8 mouse cellular contexts compared by ENCODE assay signal in genomic region chr10:111298140-111299098, GRCm38 (mm10). TPM values are rescaled to one million over a fixed set of nuclear protein-coding genes. Genes with fewer than 3 reads are reported as not detected.
DNase-seq lines count a peak whose midpoint lies in the region; ATAC-seq and TF ChIP-seq lines count a peak whose summit lies in the region.

Gene Bbs10 (plus strand): TSS chr10:111298679.

- H3K4me2 ChIP-seq in kidney, embryonic 14.5 days (replicated peaks; ENCODE audit: low read depth, low read length) = peak within 1 kb of the TSS; percentile 68
- H3K4me2 ChIP-seq in limb, embryonic 15.5 days = peak within 1 kb of the TSS; percentile 71

- 1% methylated on average over 54 of the region's 54 CpGs for WGBS in kidney, embryonic 14.5 days
- 1% methylated on average over 54 of the region's 54 CpGs for WGBS in limb, embryonic 15.5 days

- peak; percentile 50; the same call in 1 of the 2 replicates for TF ChIP-seq CTCF in bone marrow macrophage, adult 2 months (IDR thresholded peaks at IDR 0.05; ENCODE audit: low read depth, low read length)
- TF ChIP-seq CTCF in embryonic fibroblast, embryonic 13.5 days (IDR thresholded peaks at IDR 0.05; ENCODE audit: borderline replicate concordance, insufficient read depth, low read length) = peak; percentile 82

- ATAC-seq in kidney, embryonic 14.5 days (ENCODE audit: low FRiP score, low TSS enrichment) = peak; percentile 100
- ATAC-seq in limb, embryonic 15.5 days (ENCODE audit: insufficient number of reproducible peaks, low FRiP score, low TSS enrichment, low read depth) = peak; percentile 98

- H3K9me3 ChIP-seq in kidney, embryonic 14.5 days (ENCODE audit: control insufficient read depth, low read length) = no peaks in the 10 kb centered on the region
- H3K9me3 ChIP-seq in limb, embryonic 15.5 days = no peaks in the 10 kb centered on the region

- DNase-seq in 416B (ENCODE audit: low read depth) = peak; percentile 96
- peak; percentile 95 for DNase-seq in heart, adult 9 months (ENCODE audit: low spot score in 2 of 2)
- DNase-seq in monocyte, adult 2 months (ENCODE audit: low read depth in 1 of 2, low spot score in 2 of 2) = peak; percentile 73 to 81
- DNase-seq in spleen, postnatal 36 days (ENCODE audit: low spot score in 2 of 2) = peak; percentile 94 to 96

- H3K4me1 ChIP-seq in bone marrow macrophage, adult 2 months (ENCODE audit: control insufficient read depth, insufficient read depth, low read length) = peaks cover 2% of the 10 kb centered on the region; the same call in 1 of the 2 replicates
- H3K4me1 ChIP-seq in embryonic fibroblast, embryonic 13.5 days (ENCODE audit: control insufficient read depth, insufficient read depth, low read length) = no peaks in the 10 kb centered on the region
- no peaks in the 10 kb centered on the region for H3K4me1 ChIP-seq in kidney, embryonic 14.5 days (ENCODE audit: control insufficient read depth, insufficient read depth, low read length)
- peaks cover 4% of the 10 kb centered on the region; the same call in 1 of the 2 replicates for H3K4me1 ChIP-seq in limb, embryonic 15.5 days

- H3K36me3 ChIP-seq in kidney, embryonic 14.5 days (ENCODE audit: control insufficient read depth, insufficient read depth, low read length) = no peaks in the 10 kb centered on the region
- no peaks in the 10 kb centered on the region for H3K36me3 ChIP-seq in limb, embryonic 15.5 days

- peak within 1 kb of the TSS; percentile 81 for H3K4me3 ChIP-seq in bone marrow macrophage, adult 2 months (ENCODE audit: insufficient read depth, low read length)
- H3K4me3 ChIP-seq in embryonic fibroblast, embryonic 13.5 days (ENCODE audit: insufficient read depth, low read length) = peak within 1 kb of the TSS; percentile 65
- peak within 1 kb of the TSS; percentile 76 for H3K4me3 ChIP-seq in kidney, embryonic 14.5 days (ENCODE audit: low read length)
- H3K4me3 ChIP-seq in limb, embryonic 15.5 days = peak within 1 kb of the TSS; percentile 69

- no peaks in the 10 kb centered on the region for H3K27me3 ChIP-seq in kidney, embryonic 14.5 days (ENCODE audit: control insufficient read depth, insufficient read depth, low read length)
- H3K27me3 ChIP-seq in limb, embryonic 15.5 days = no peaks in the 10 kb centered on the region

- no peak for TF ChIP-seq POLR2A in bone marrow macrophage, adult 2 months (IDR thresholded peaks at IDR 0.05; ENCODE audit: borderline replicate concordance, low read depth, low read length)
- TF ChIP-seq POLR2A in embryonic fibroblast, embryonic 13.5 days (IDR thresholded peaks at IDR 0.05; ENCODE audit: low read depth, low read length) = peak; percentile 80

- H3K27ac ChIP-seq in bone marrow macrophage, adult 2 months (ENCODE audit: insufficient read depth, low read depth, low read length) = peak within 1 kb of the TSS; percentile 29; the same call in 1 of the 2 replicates
- peak within 1 kb of the TSS; percentile 13; the same call in 1 of the 2 replicates for H3K27ac ChIP-seq in embryonic fibroblast, embryonic 13.5 days (ENCODE audit: insufficient read depth, low read length)
- peak within 1 kb of the TSS; percentile 69; the same call in 1 of the 2 replicates for H3K27ac ChIP-seq in kidney, embryonic 14.5 days (ENCODE audit: low read depth, low read length)
- H3K27ac ChIP-seq in limb, embryonic 15.5 days = peak within 1 kb of the TSS; percentile 88

- H3K9ac ChIP-seq in kidney, embryonic 14.5 days (ENCODE audit: low read depth, low read length) = peak within 1 kb of the TSS; percentile 66
- peak within 1 kb of the TSS; percentile 69 for H3K9ac ChIP-seq in limb, embryonic 15.5 days

RNA-seq across cellular contexts. Expression of gene Bbs10, which starts in this region (rescaled TPM):
- 3.8 and 4.6 TPM in 2 replicates for polyA plus RNA-seq in bone marrow macrophage, adult 2 months (2012; ENCODE audit: insufficient read depth, insufficient read length, missing spikeins)
- polyA plus RNA-seq in embryonic fibroblast, embryonic 13.5 days (2011; ENCODE audit: insufficient read length, low read depth, missing spikeins) = 2.1 and 2.8 TPM in 2 replicates
- 5.1 and 6.7 TPM in 2 replicates for polyA plus RNA-seq in kidney, embryonic 14.5 days (2014; fragmentation: Nextera tagmentation; extraction: Ambion mirVana)
- 4.0 TPM in 2 replicates for polyA plus RNA-seq in limb, embryonic 15.5 days (2015; fragmentation: Nextera tagmentation; extraction: Ambion mirVana)

Comparison
In these comparisons a context has a peak if more than half of its experiments do, and no peak if none do; other contexts are left out.
1. Peak in every context shown above with its lines: DNase-seq, ATAC-seq, H3K4me3 ChIP-seq and H3K27ac ChIP-seq.
2. H3K27ac ChIP-seq: peak in every context shown above with its lines; median percentile 88 in limb, embryonic 15.5 days; 69 in kidney, embryonic 14.5 days; 29 in bone marrow macrophage, adult 2 months; 13 in embryonic fibroblast, embryonic 13.5 days.